In the genomic region with DNA sequence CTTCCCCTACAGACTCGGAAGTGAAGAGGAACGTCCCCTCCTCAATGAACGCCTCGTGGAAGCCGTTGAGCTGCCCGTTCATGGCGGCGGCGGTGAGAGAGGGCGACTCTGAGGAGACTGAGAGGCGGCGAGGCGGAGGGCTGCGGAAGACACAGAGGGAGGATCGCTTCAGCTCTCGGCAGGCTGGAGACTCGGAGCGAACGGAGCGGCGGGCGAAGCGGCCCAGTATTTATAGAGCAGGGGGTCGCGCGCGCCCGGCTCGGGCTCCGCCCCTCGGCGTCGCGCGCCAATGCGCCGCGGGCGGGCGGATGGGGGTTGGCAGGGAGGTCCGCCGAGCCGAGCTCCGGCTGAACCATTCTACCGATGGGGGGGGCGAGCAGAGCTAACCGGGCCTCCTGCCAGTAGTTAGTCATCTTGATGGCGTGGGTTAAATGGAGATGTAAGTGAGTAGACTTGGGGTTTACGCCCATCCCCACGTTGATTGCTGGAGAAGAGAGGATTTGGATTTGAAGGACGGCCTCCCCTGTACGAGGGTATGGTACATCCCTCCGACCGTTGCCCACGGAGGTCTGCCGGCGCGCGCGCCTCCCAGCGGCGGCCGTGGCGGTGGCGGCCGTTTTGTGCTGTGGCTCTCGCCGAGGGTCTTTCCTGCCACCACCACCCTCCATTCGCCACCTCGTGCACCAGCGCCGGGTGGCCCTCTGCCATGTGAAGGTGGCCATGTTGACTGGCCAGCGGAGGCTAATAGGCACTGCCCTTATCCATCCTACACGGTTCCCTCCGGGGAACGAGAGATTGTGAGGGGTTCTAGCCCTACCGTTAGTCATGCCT, we compare ENCODE assay signal across 7 mouse cellular contexts. TPM values are rescaled to one million over a fixed set of nuclear protein-coding genes. Genes with fewer than 3 reads are reported as not detected.
A peak's percentile ranks its signal among the peaks of the same experiment; 100 is the strongest.
DNase-seq lines count a peak whose midpoint lies in the region; ATAC-seq and TF ChIP-seq lines count a peak whose summit lies in the region.

A gene (minus strand): TSS at position 204 of the 831 bp plus-strand sequence.

- no peaks in the 10 kb centered on the region for H3K27me3 ChIP-seq in intestine, postnatal 0 days (replicated peaks; ENCODE audit: control insufficient read depth, insufficient read depth, low read length)
- no peaks in the 10 kb centered on the region for H3K27me3 ChIP-seq in midbrain, embryonic 12.5 days
- no peaks in the 10 kb centered on the region for H3K27me3 ChIP-seq in small intestine, adult 2 months (ENCODE audit: control insufficient read depth, insufficient read depth, low read length)

- DNase-seq in adrenal gland, adult 8-10 months = peak; percentile 93
- DNase-seq in embryo, embryonic 9.5 days (ENCODE audit: extremely low spot score) = peak; percentile 97
- peak; percentile 93 to 97 for DNase-seq in gastrocnemius, postnatal 4 days (ENCODE audit: low spot score in 2 of 2)
- peak; percentile 96 for DNase-seq in left cerebral cortex, postnatal 4 days

- peaks cover 23% of the 10 kb centered on the region for H3K36me3 ChIP-seq in intestine, postnatal 0 days (ENCODE audit: control insufficient read depth, insufficient read depth)
- peaks cover 30% of the 10 kb centered on the region for H3K36me3 ChIP-seq in midbrain, embryonic 12.5 days
- H3K36me3 ChIP-seq in small intestine, adult 2 months (ENCODE audit: control insufficient read depth, insufficient read depth, low read length) = peaks cover 23% of the 10 kb centered on the region

- WGBS in intestine, postnatal 0 days = under 1% methylated on average over 74 of the region's 77 CpGs
- under 1% methylated on average over 77 of the region's 77 CpGs for WGBS in midbrain, embryonic 12.5 days
- WGBS in small intestine, adult 2 months = under 1% methylated on average over 76 of the region's 77 CpGs

- no peaks in the 10 kb centered on the region for H3K9me3 ChIP-seq in intestine, postnatal 0 days (ENCODE audit: control insufficient read depth)
- H3K9me3 ChIP-seq in midbrain, embryonic 12.5 days = no peaks in the 10 kb centered on the region

- intact Hi-C loops in left cerebral cortex, postnatal 4 days (cut with DNase I) = loop anchor here (5.0 kb wide), 1 partner anchor 78 kb away; no protein-coding TSS in a partner anchor

- peak; percentile 90 for ATAC-seq in intestine, postnatal 0 days
- peak; percentile 91 for ATAC-seq in midbrain, embryonic 12.5 days (ENCODE audit: low FRiP score, low read depth)

- H3K4me2 ChIP-seq in intestine, postnatal 0 days (replicated peaks; ENCODE audit: low read depth) = peak within 1 kb of the TSS; percentile 85
- H3K4me2 ChIP-seq in midbrain, embryonic 12.5 days (replicated peaks) = peak within 1 kb of the TSS; percentile 79

- peak within 1 kb of the TSS; percentile 95 for H3K4me3 ChIP-seq in intestine, postnatal 0 days (ENCODE audit: low read depth, low read length)
- peak within 1 kb of the TSS; percentile 95 for H3K4me3 ChIP-seq in midbrain, embryonic 12.5 days
- peak within 1 kb of the TSS; percentile 93 for H3K4me3 ChIP-seq in small intestine, adult 2 months (ENCODE audit: low read depth, low read length)

- H3K9ac ChIP-seq in intestine, postnatal 0 days (ENCODE audit: low read depth, low read length) = peak within 1 kb of the TSS; percentile 96
- peak within 1 kb of the TSS; percentile 99 for H3K9ac ChIP-seq in midbrain, embryonic 12.5 days (replicated peaks)

- TF ChIP-seq POLR2A in small intestine, adult 2 months (IDR thresholded peaks at IDR 0.05; ENCODE audit: low read depth, low read length) = peak; percentile 94

- H3K27ac ChIP-seq in intestine, postnatal 0 days (ENCODE audit: low read depth, low read length) = peak within 1 kb of the TSS; percentile 99
- peak within 1 kb of the TSS; percentile 98 for H3K27ac ChIP-seq in midbrain, embryonic 12.5 days (replicated peaks)
- peak within 1 kb of the TSS; percentile 98 for H3K27ac ChIP-seq in small intestine, adult 2 months (ENCODE audit: insufficient read depth, low read depth, low read length)

- TF ChIP-seq CTCF in intestine, postnatal 0 days (IDR thresholded peaks at IDR 0.05; ENCODE audit: low read depth) = peak; percentile 88
- TF ChIP-seq CTCF in small intestine, adult 2 months (IDR thresholded peaks at IDR 0.05; ENCODE audit: extremely low read depth, insufficient read length, insufficient replicate concordance, low read depth, low read length) = peak; percentile 65; the same call in 1 of the 2 replicates

- H3K4me1 ChIP-seq in intestine, postnatal 0 days (replicated peaks; ENCODE audit: control insufficient read depth, insufficient read depth, low read length) = 0 out of 2 replicates have a peak, but pooled peaks cover 2% of the 10 kb centered on the region
- H3K4me1 ChIP-seq in midbrain, embryonic 12.5 days = peaks cover 33% of the 10 kb centered on the region
- peaks cover 4% of the 10 kb centered on the region; the same call in 1 of the 2 replicates for H3K4me1 ChIP-seq in small intestine, adult 2 months (ENCODE audit: control insufficient read depth, insufficient read depth, insufficient read length, low read length)

RNA-seq across cellular contexts. Expression of the gene that starts here (rescaled TPM):
- total RNA-seq in adrenal gland, adult 8-10 months (2022) = 100 to 1,000 TPM; 191 to 262 (median 238) TPM
- 100 to 1,000 TPM; 220 to 262 TPM for total RNA-seq in gastrocnemius, postnatal 4 days (2021)
- polyA plus RNA-seq in intestine, postnatal 0 days (2015; fragmentation: Nextera tagmentation; extraction: Ambion mirVana) = 120 and 128 TPM in 2 replicates
- 100 to 1,000 TPM; 184 to 193 TPM for total RNA-seq in left cerebral cortex, postnatal 4 days (2021)
- polyA plus RNA-seq in midbrain, embryonic 12.5 days (2016; fragmentation: Nextera tagmentation; extraction: Ambion mirVana) = 422 and 441 TPM in 2 replicates
- 19.5 and 20.1 TPM in 2 replicates for polyA plus RNA-seq in small intestine, adult 2 months (2012; rRNA removed)

Comparison
In these comparisons a context has a peak if more than half of its experiments do, and no peak if none do; other contexts are left out.
1. Peak in every context shown above with its lines: DNase-seq, ATAC-seq, H3K4me3 ChIP-seq and H3K27ac ChIP-seq.